22 mouse cellular contexts compared by ENCODE assay signal in genomic region chr4:120299287-120299686, GRCm38 (mm10). TPM values are rescaled to one million over a fixed set of nuclear protein-coding genes. Genes with fewer than 3 reads are reported as not detected.
DNase-seq lines count a peak whose midpoint lies in the region; ATAC-seq and TF ChIP-seq lines count a peak whose summit lies in the region.
"Had no signal": no experiment of that assay in that cellular context is flagged by ENCODE, and none has a peak within 500 bp of the region (broad histone marks: within the 10 kb centered on the region; RNA-seq: fewer than 3 reads in every experiment).

No protein-coding gene starts in this region.

- no peak for TF ChIP-seq EP300 in stomach, postnatal 0 days (optimal IDR thresholded peaks at IDR 0.05)

- no peak overlapping the region for H3K27ac ChIP-seq in gastrocnemius, adult 2 months
- H3K27ac ChIP-seq in kidney, postnatal 0 days = no peak overlapping the region
- no peak overlapping the region for H3K27ac ChIP-seq in kidney, embryonic 16.5 days (ENCODE audit: low read length)
- no peak overlapping the region for H3K27ac ChIP-seq in stomach, postnatal 0 days (replicated peaks)
- H3K27ac ChIP-seq: embryonic facial prominence, embryonic 13.5 days; heart, embryonic 13.5 days; limb, embryonic 13.5 days; stomach, embryonic 15.5 days had no signal

- peak; percentile 14; the same call in 1 of the 2 replicates for TF ChIP-seq CTCF in gastrocnemius, adult 2 months (IDR thresholded peaks at IDR 0.05)
- peak; percentile 58; the same call in 1 of the 2 replicates for TF ChIP-seq CTCF in kidney, postnatal 0 days (IDR thresholded peaks at IDR 0.05; ENCODE audit: low read depth)
- TF ChIP-seq CTCF in stomach, postnatal 0 days (IDR thresholded peaks at IDR 0.05; ENCODE audit: low read depth) = peak; percentile 65

- H3K27me3 ChIP-seq in kidney, postnatal 0 days (ENCODE audit: insufficient read depth, low read length) = no peaks in the 10 kb centered on the region
- H3K27me3 ChIP-seq in kidney, embryonic 16.5 days (ENCODE audit: insufficient read depth, low read length) = no peaks in the 10 kb centered on the region
- no peaks in the 10 kb centered on the region for H3K27me3 ChIP-seq in stomach, postnatal 0 days (ENCODE audit: control insufficient read depth, insufficient read depth, low read length)
- H3K27me3 ChIP-seq: stomach, embryonic 15.5 days had no signal

- no peak for ATAC-seq in kidney, postnatal 0 days (replicated peaks; ENCODE audit: low FRiP score, low read depth)
- no peak for ATAC-seq in kidney, embryonic 16.5 days (ENCODE audit: low FRiP score, low TSS enrichment)
- ATAC-seq in stomach, postnatal 0 days (ENCODE audit: low FRiP score, low TSS enrichment) = 0 out of 2 replicates have a peak, but pooled peaks have one; percentile 35
- ATAC-seq: forebrain, embryonic 16.5 days had no signal

- H3K4me2 ChIP-seq in kidney, postnatal 0 days (ENCODE audit: low read length) = no peak overlapping the region
- H3K4me2 ChIP-seq in kidney, embryonic 16.5 days (replicated peaks; ENCODE audit: low read depth, low read length) = no peak overlapping the region
- H3K4me2 ChIP-seq in stomach, postnatal 0 days (replicated peaks; ENCODE audit: low read depth) = no peak overlapping the region
- H3K4me2 ChIP-seq: embryonic facial prominence, embryonic 13.5 days; heart, embryonic 13.5 days; limb, embryonic 13.5 days; stomach, embryonic 15.5 days had no signal

- no peaks in the 10 kb centered on the region for H3K4me1 ChIP-seq in kidney, postnatal 0 days (replicated peaks; ENCODE audit: insufficient read depth, low read length)
- no peaks in the 10 kb centered on the region for H3K4me1 ChIP-seq in kidney, embryonic 16.5 days (ENCODE audit: insufficient read depth, low read length)
- H3K4me1 ChIP-seq in stomach, postnatal 0 days (replicated peaks; ENCODE audit: control insufficient read depth, insufficient read depth) = no peaks in the 10 kb centered on the region
- H3K4me1 ChIP-seq: embryonic facial prominence, embryonic 13.5 days; heart, embryonic 13.5 days; limb, embryonic 13.5 days; megakaryocyte, embryonic 14.5 days; stomach, embryonic 15.5 days had no signal

- WGBS in kidney, postnatal 0 days = 52% methylated on average over 7 of the region's 7 CpGs
- 58% methylated on average over 7 of the region's 7 CpGs for WGBS in kidney, embryonic 16.5 days
- WGBS in stomach, postnatal 0 days = 33% methylated on average over 7 of the region's 7 CpGs

- H3K9ac ChIP-seq in kidney, postnatal 0 days (ENCODE audit: low read depth, low read length) = no peak overlapping the region
- H3K9ac ChIP-seq in kidney, embryonic 16.5 days (replicated peaks; ENCODE audit: low read length) = no peak overlapping the region
- H3K9ac ChIP-seq in stomach, postnatal 0 days (ENCODE audit: low read length) = no peak overlapping the region
- H3K9ac ChIP-seq: embryonic facial prominence, embryonic 13.5 days; heart, embryonic 13.5 days; limb, embryonic 13.5 days; stomach, embryonic 15.5 days had no signal

- H3K4me3 ChIP-seq in gastrocnemius, adult 2 months = no peak overlapping the region
- H3K4me3 ChIP-seq in kidney, postnatal 0 days (replicated peaks; ENCODE audit: low read depth, low read length) = no peak overlapping the region
- no peak overlapping the region for H3K4me3 ChIP-seq in kidney, embryonic 16.5 days (ENCODE audit: low read length)
- no peak overlapping the region for H3K4me3 ChIP-seq in stomach, postnatal 0 days (ENCODE audit: low read depth, low read length)
- H3K4me3 ChIP-seq: embryonic facial prominence, embryonic 13.5 days; heart, embryonic 13.5 days; limb, embryonic 13.5 days; megakaryocyte, embryonic 14.5 days; stomach, embryonic 15.5 days had no signal

- intact Hi-C loops in gastrocnemius, adult 2 months (cut with DNase I) = no loop called here

- no peaks in the 10 kb centered on the region for H3K9me3 ChIP-seq in kidney, postnatal 0 days (replicated peaks; ENCODE audit: low read length)
- H3K9me3 ChIP-seq in kidney, embryonic 16.5 days (ENCODE audit: low read length) = no peaks in the 10 kb centered on the region
- no peaks in the 10 kb centered on the region for H3K9me3 ChIP-seq in stomach, postnatal 0 days (ENCODE audit: control insufficient read depth, low read length)
- H3K9me3 ChIP-seq: embryonic facial prominence, embryonic 13.5 days; heart, embryonic 13.5 days; limb, embryonic 13.5 days; stomach, embryonic 15.5 days had no signal

- DNase-seq in gastrocnemius, adult 2 months = no peak
- DNase-seq in gastrocnemius, postnatal 4 days (ENCODE audit: low spot score in 2 of 2) = no peak
- DNase-seq in kidney, postnatal 0 days (ENCODE audit: low spot score) = no peak
- peak; percentile 16 for DNase-seq in lung, postnatal 10 days
- no peak for DNase-seq in lung, postnatal 4 days
- peak; percentile 36 for DNase-seq in stomach, postnatal 0 days (ENCODE audit: low spot score)
- no peak for DNase-seq in yolk sac, embryonic 10.5 days (ENCODE audit: low spot score)
- DNase-seq: adrenal gland, adult 8-10 months; cerebellum, adult 9-11 months; kidney, adult 9 months; right cerebral cortex, postnatal 25 days had no signal

- H3K36me3 ChIP-seq in kidney, postnatal 0 days (ENCODE audit: insufficient read depth, low read length) = no peaks in the 10 kb centered on the region
- H3K36me3 ChIP-seq in kidney, embryonic 16.5 days (ENCODE audit: insufficient read depth, low read length) = no peaks in the 10 kb centered on the region
- no peaks in the 10 kb centered on the region for H3K36me3 ChIP-seq in stomach, postnatal 0 days (ENCODE audit: control insufficient read depth, insufficient read depth, low read length)
- H3K36me3 ChIP-seq: embryonic facial prominence, embryonic 13.5 days; heart, embryonic 13.5 days; limb, embryonic 13.5 days; stomach, embryonic 15.5 days had no signal

RNA-seq across cellular contexts. Expression of gene Foxo6, which starts 12.1 kb away (rescaled TPM):
- total RNA-seq in gastrocnemius, adult 2 months (2021) = 10 to 100 TPM in 1 of 2 experiments, 1 to 10 TPM in 1; 4.3 to 10.0 TPM
- total RNA-seq in gastrocnemius, postnatal 4 days (2021) = 10 to 100 TPM in 1 of 2 experiments, 1 to 10 TPM in 1; 8.8 to 10.2 TPM
- polyA plus RNA-seq in kidney, postnatal 0 days (2015; fragmentation: Nextera tagmentation; extraction: Ambion mirVana) = 0.11 TPM in 1 of 2 replicates, not detected in the other
- 0.10 and 0.15 TPM in 2 replicates for polyA plus RNA-seq in kidney, embryonic 16.5 days (2015; fragmentation: Nextera tagmentation; extraction: Ambion mirVana)
- 0.28 and 0.53 TPM in 2 replicates for polyA plus RNA-seq in stomach, postnatal 0 days (2015; fragmentation: Nextera tagmentation; extraction: Ambion mirVana)
- total RNA-seq: CH12.LX; hematopoietic stem cell, adult 5-6 weeks had no signal
- polyA plus RNA-seq: heart, embryonic 13.5 days; liver, embryonic 16.5 days; thymus, postnatal 0 days had no signal

Comparison
In these comparisons a context has a peak if more than half of its experiments do, and no peak if none do; other contexts are left out.
1. DNase-seq: peak in lung, postnatal 10 days (single experiment) and stomach, postnatal 0 days (single experiment); none in gastrocnemius, adult 2 months (single experiment), gastrocnemius, postnatal 4 days (0 of 2), kidney, postnatal 0 days (single experiment), lung, postnatal 4 days (0 of 2) and yolk sac, embryonic 10.5 days (single experiment).
2. CTCF ChIP-seq: peak in every context shown above with its lines; median percentile 65 in stomach, postnatal 0 days; 58 in kidney, postnatal 0 days; 14 in gastrocnemius, adult 2 months.